Mouse (Mus musculus) lung, postnatal 4 days (tissue): Measurements from ENCODE around the gene Ociad1.

Experiments
- DNase-seq, 2 experiments: peaks; one replicate each; pipeline ENCODE4 v3.0.0; 2021

Ociad1 gene

GRCm38 (mm10) chr5:73339779-73340722 is 47.5 kb downstream of the Ociad1 start:
- DNase-seq = no peak

- no peak for DNase-seq
These were observed 48.2 kb downstream of the Ociad1 start, which contains the start of gene Ociad2 for GRCm38 (mm10) chr5:73340723-73341235. Ociad2 (minus strand) TSS chr5:73341028.

GRCm38 (mm10) chr5:73342701-73343355 is 50.2 kb downstream of the Ociad1 start:
- DNase-seq = no peak

GRCm38 (mm10) chr5:73344310-73344709 is 51.7 kb downstream of the Ociad1 start:
- DNase-seq = no peak

GRCm38 (mm10) chr5:73345254-73345653 is 52.7 kb downstream of the Ociad1 start:
- DNase-seq = no peak

GRCm38 (mm10) chr5:73349514-73349913 is 56.9 kb downstream of the Ociad1 start:
- no peak for DNase-seq

- no peak for DNase-seq
These were observed 59.2 kb downstream of the Ociad1 start for GRCm38 (mm10) chr5:73351796-73352195.

GRCm38 (mm10) chr5:73353519-73353918 is 60.9 kb downstream of the Ociad1 start:
- DNase-seq = no peak

GRCm38 (mm10) chr5:73353978-73354377 is 61.4 kb downstream of the Ociad1 start:
- no peak for DNase-seq

- no peak for DNase-seq
These were observed 62.8 kb downstream of the Ociad1 start for GRCm38 (mm10) chr5:73355393-73355792.

GRCm38 (mm10) chr5:73359134-73359751 is 66.7 kb downstream of the Ociad1 start:
- DNase-seq = no peak

GRCm38 (mm10) chr5:73359752-73360141 is 67.2 kb downstream of the Ociad1 start:
- no peak for DNase-seq

GRCm38 (mm10) chr5:73360240-73360639 is 67.7 kb downstream of the Ociad1 start:
- no peak for DNase-seq

GRCm38 (mm10) chr5:73362338-73362737 is 69.8 kb downstream of the Ociad1 start:
- no peak for DNase-seq

- DNase-seq = no peak
These were observed 70.2 kb downstream of the Ociad1 start for GRCm38 (mm10) chr5:73362791-73363190.
